In the genomic region with DNA sequence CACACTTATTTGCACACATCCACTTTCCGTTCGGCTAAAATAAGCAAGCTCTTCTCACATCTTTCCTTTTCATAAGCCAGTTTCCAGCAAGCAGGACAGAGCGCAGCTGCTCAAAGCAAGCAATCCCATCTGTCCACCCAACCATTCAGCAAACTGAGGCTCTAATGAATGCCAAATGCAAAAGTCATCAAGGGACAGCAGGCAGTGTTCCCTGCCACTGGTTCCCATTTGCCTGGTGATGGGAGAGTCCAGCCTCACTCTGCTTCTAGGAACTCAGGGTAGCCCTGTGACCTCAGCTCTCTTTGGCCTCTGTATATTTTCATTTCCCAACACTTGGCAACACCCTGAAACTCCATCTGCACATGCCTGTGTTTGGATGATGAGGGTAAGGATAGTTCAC, we compare ENCODE assay signal across 11 mouse cellular contexts.
DNase-seq lines count a peak whose midpoint lies in the region; ATAC-seq and TF ChIP-seq lines count a peak whose summit lies in the region.
"Had no signal": no experiment of that assay in that cellular context is flagged by ENCODE, and none has a peak within 500 bp of the region (broad histone marks: within the 10 kb centered on the region; RNA-seq: fewer than 3 reads in every experiment).

No protein-coding gene starts in this region.

- 84% methylated on average over 3 of the region's 3 CpGs for WGBS in heart, embryonic 11.5 days (ENCODE audit: insufficient replicate concordance)
- 57% methylated on average over 3 of the region's 3 CpGs for WGBS in neural tube, embryonic 14.5 days

- no peak overlapping the region for H3K4me2 ChIP-seq in heart, embryonic 11.5 days
- H3K4me2 ChIP-seq in neural tube, embryonic 14.5 days (ENCODE audit: low read depth, low read length), result no peak overlapping the region
- H3K4me2 ChIP-seq: intestine, embryonic 15.5 days; stomach, embryonic 15.5 days had no signal

- no peaks in the 10 kb centered on the region for H3K36me3 ChIP-seq in heart, embryonic 11.5 days (ENCODE audit: control insufficient read depth, insufficient read depth, low read length)
- no peaks in the 10 kb centered on the region for H3K36me3 ChIP-seq in neural tube, embryonic 14.5 days (ENCODE audit: control insufficient read depth, insufficient read depth, low read length)
- H3K36me3 ChIP-seq: intestine, embryonic 15.5 days; stomach, embryonic 15.5 days had no signal

- H3K4me3 ChIP-seq in heart, embryonic 11.5 days (ENCODE audit: low read depth, low read length), result no peak overlapping the region
- H3K4me3 ChIP-seq in layer of hippocampus, adult 2 months, result no peak overlapping the region
- no peak overlapping the region for H3K4me3 ChIP-seq in neural tube, embryonic 14.5 days (ENCODE audit: low read depth, low read length)
- H3K4me3 ChIP-seq: intestine, embryonic 15.5 days; stomach, embryonic 15.5 days had no signal

- no peaks in the 10 kb centered on the region for H3K4me1 ChIP-seq in heart, embryonic 11.5 days (ENCODE audit: control insufficient read depth, insufficient read depth, low read length)
- H3K4me1 ChIP-seq in neural tube, embryonic 14.5 days (ENCODE audit: control insufficient read depth, insufficient read depth, low read length), result 0 out of 2 replicates have a peak, but pooled peaks cover under 1% of the 10 kb centered on the region
- H3K4me1 ChIP-seq: intestine, embryonic 15.5 days; stomach, embryonic 15.5 days had no signal

- DNase-seq in heart, adult 11 months, result peak; percentile 99
- DNase-seq in gastrocnemius, postnatal 25 days, result peak; percentile 53
- DNase-seq in layer of hippocampus, adult 2 months (ENCODE audit: low spot score in 2 of 2), result peak; percentile 61 to 76
- no peak for DNase-seq in kidney, adult 11 months
- no peak for DNase-seq in cerebellum, adult 9-11 months
- DNase-seq in urinary bladder, postnatal 14 days (ENCODE audit: low spot score), result no peak
- DNase-seq: cerebellum, adult 18-20 months had no signal

- ATAC-seq in heart, embryonic 11.5 days (replicated peaks; ENCODE audit: insufficient number of reproducible peaks, low FRiP score, low TSS enrichment), result no peak
- no peak for ATAC-seq in neural tube, embryonic 14.5 days (ENCODE audit: low read depth)
- ATAC-seq: intestine, embryonic 15.5 days had no signal

- H3K9me3 ChIP-seq in heart, embryonic 11.5 days (replicated peaks; ENCODE audit: control insufficient read depth, low read length), result no peaks in the 10 kb centered on the region
- H3K9me3 ChIP-seq in neural tube, embryonic 14.5 days (ENCODE audit: control insufficient read depth, low read length), result no peaks in the 10 kb centered on the region
- H3K9me3 ChIP-seq: intestine, embryonic 15.5 days; stomach, embryonic 15.5 days had no signal

- no peak overlapping the region for H3K27ac ChIP-seq in heart, embryonic 11.5 days (ENCODE audit: low read depth, low read length)
- H3K27ac ChIP-seq in layer of hippocampus, adult 2 months, result peak overlapping the region; percentile 85
- peak overlapping the region; percentile 77; the same call in 1 of the 2 replicates for H3K27ac ChIP-seq in neural tube, embryonic 14.5 days (ENCODE audit: low read depth, low read length)
- H3K27ac ChIP-seq: intestine, embryonic 15.5 days; stomach, embryonic 15.5 days had no signal

- no peaks in the 10 kb centered on the region for H3K27me3 ChIP-seq in heart, embryonic 11.5 days (ENCODE audit: control insufficient read depth, insufficient read depth, low read length)
- no peaks in the 10 kb centered on the region for H3K27me3 ChIP-seq in neural tube, embryonic 14.5 days (ENCODE audit: control insufficient read depth, insufficient read depth, low read length)
- H3K27me3 ChIP-seq: intestine, embryonic 15.5 days; stomach, embryonic 15.5 days had no signal

- TF ChIP-seq CTCF in layer of hippocampus, adult 2 months (conservative IDR thresholded peaks at IDR 0.05), result no peak

- H3K9ac ChIP-seq in heart, embryonic 11.5 days (ENCODE audit: low read depth, low read length), result no peak overlapping the region
- no peak overlapping the region for H3K9ac ChIP-seq in neural tube, embryonic 14.5 days (replicated peaks; ENCODE audit: low read depth, low read length)
- H3K9ac ChIP-seq: intestine, embryonic 15.5 days; stomach, embryonic 15.5 days had no signal

Comparison
In these comparisons a context has a peak if more than half of its experiments do, and no peak if none do; other contexts are left out.
1. DNase-seq: peak in heart, adult 11 months (single experiment), gastrocnemius, postnatal 25 days (single experiment) and layer of hippocampus, adult 2 months (2 of 2); none in kidney, adult 11 months (single experiment), cerebellum, adult 9-11 months (single experiment) and urinary bladder, postnatal 14 days (single experiment).